Comparison of ENCODE assay signal across 13 mouse cellular contexts in genomic region chr9:118228691-118229427, GRCm38 (mm10).
A peak's percentile ranks its signal among the peaks of the same experiment; 100 is the strongest.
DNase-seq lines count a peak whose midpoint lies in the region; ATAC-seq and TF ChIP-seq lines count a peak whose summit lies in the region.
"Had no signal": no experiment of that assay in that cellular context is flagged by ENCODE, and none has a peak within 500 bp of the region (broad histone marks: within the 10 kb centered on the region; RNA-seq: fewer than 3 reads in every experiment).

No protein-coding gene starts in this region.

- TF ChIP-seq POLR2A in cerebellum, adult 2 months (IDR thresholded peaks at IDR 0.05; ENCODE audit: borderline replicate concordance, insufficient read depth, low read length): no peak

- WGBS in cerebellum, adult 2 months: 14% methylated on average over 19 of the region's 19 CpGs
- 34% methylated on average over 19 of the region's 19 CpGs for WGBS in forebrain, embryonic 15.5 days
- WGBS in intestine, embryonic 15.5 days: 63% methylated on average over 19 of the region's 19 CpGs

- H3K9me3 ChIP-seq in forebrain, embryonic 15.5 days: no peaks in the 10 kb centered on the region
- H3K9me3 ChIP-seq in intestine, embryonic 15.5 days: no peaks in the 10 kb centered on the region
- H3K9me3 ChIP-seq: limb, embryonic 12.5 days had no signal

- peak overlapping the region; percentile 79 for H3K27ac ChIP-seq in cerebellum, adult 2 months (ENCODE audit: insufficient read depth, low read length)
- H3K27ac ChIP-seq in forebrain, embryonic 15.5 days (replicated peaks): peak overlapping the region; percentile 77
- H3K27ac ChIP-seq in intestine, embryonic 15.5 days: no peak overlapping the region
- H3K27ac ChIP-seq: limb, embryonic 12.5 days had no signal

- peak; percentile 21 to 29 for DNase-seq in layer of hippocampus, postnatal 10 days (ENCODE audit: low spot score in 2 of 2)
- DNase-seq in layer of hippocampus, adult 11-12 months (ENCODE audit: low spot score): no peak
- peak; percentile 96 to 98 for DNase-seq in cerebellum, adult 2 months
- peak; percentile 1 to 13 for DNase-seq in natural killer cell, adult 2 months (ENCODE audit: low spot score in 2 of 2)
- DNase-seq in spleen, postnatal 10 days (ENCODE audit: low spot score in 2 of 2): no peak
- no peak for DNase-seq in urinary bladder, postnatal 4 days (ENCODE audit: low spot score in 2 of 2)
- DNase-seq: adrenal gland, postnatal 10 days; heart, adult 18-20 months; kidney, postnatal 36 days had no signal

- H3K9ac ChIP-seq in forebrain, embryonic 15.5 days (replicated peaks): no peak overlapping the region
- no peak overlapping the region for H3K9ac ChIP-seq in intestine, embryonic 15.5 days
- H3K9ac ChIP-seq: limb, embryonic 12.5 days had no signal

- H3K4me2 ChIP-seq in forebrain, embryonic 15.5 days (replicated peaks): peak overlapping the region; percentile 4
- H3K4me2 ChIP-seq in intestine, embryonic 15.5 days (replicated peaks): no peak overlapping the region
- H3K4me2 ChIP-seq: limb, embryonic 12.5 days had no signal

- H3K4me3 ChIP-seq in cerebellum, adult 2 months (replicated peaks; ENCODE audit: insufficient read depth, low read depth, low read length): no peak overlapping the region
- no peak overlapping the region for H3K4me3 ChIP-seq in forebrain, embryonic 15.5 days
- no peak overlapping the region for H3K4me3 ChIP-seq in intestine, embryonic 15.5 days (replicated peaks)
- H3K4me3 ChIP-seq: limb, embryonic 12.5 days had no signal

- H3K27me3 ChIP-seq in cerebellum, adult 2 months (ENCODE audit: control insufficient read depth, insufficient read depth, low read length): no peaks in the 10 kb centered on the region
- no peaks in the 10 kb centered on the region for H3K27me3 ChIP-seq in forebrain, embryonic 15.5 days
- no peaks in the 10 kb centered on the region for H3K27me3 ChIP-seq in intestine, embryonic 15.5 days (replicated peaks)
- H3K27me3 ChIP-seq: limb, embryonic 12.5 days had no signal

- H3K36me3 ChIP-seq in forebrain, embryonic 15.5 days: no peaks in the 10 kb centered on the region
- no peaks in the 10 kb centered on the region for H3K36me3 ChIP-seq in intestine, embryonic 15.5 days
- H3K36me3 ChIP-seq: limb, embryonic 12.5 days had no signal

- H3K4me1 ChIP-seq in cerebellum, adult 2 months (ENCODE audit: control insufficient read depth, insufficient read depth, low read length): peaks cover 12% of the 10 kb centered on the region; the same call in 1 of the 2 replicates
- H3K4me1 ChIP-seq in forebrain, embryonic 15.5 days: peaks cover 25% of the 10 kb centered on the region
- H3K4me1 ChIP-seq in intestine, embryonic 15.5 days (replicated peaks): no peaks in the 10 kb centered on the region

- ATAC-seq in forebrain, embryonic 15.5 days (replicated peaks): peak; percentile 91
- ATAC-seq in intestine, embryonic 15.5 days: no peak
- ATAC-seq: lung, postnatal 0 days had no signal

- TF ChIP-seq CTCF in cerebellum, adult 2 months (IDR thresholded peaks at IDR 0.05; ENCODE audit: borderline replicate concordance, insufficient read depth, low read depth, low read length): no peak

Comparison
In these comparisons a context has a peak if more than half of its experiments do, and no peak if none do; other contexts are left out.
1. DNase-seq: peak in layer of hippocampus, postnatal 10 days (2 of 2), cerebellum, adult 2 months (2 of 2) and natural killer cell, adult 2 months (2 of 2); none in layer of hippocampus, adult 11-12 months (single experiment), spleen, postnatal 10 days (0 of 2) and urinary bladder, postnatal 4 days (0 of 2).